Mouse (Mus musculus): ENCODE measurements around the gene Sco1. TPM values are rescaled to one million over a fixed set of nuclear protein-coding genes. Genes with fewer than 3 reads are reported as not detected.

Sco1 gene
- 7.9 TPM for polyA plus RNA-seq (2014; fragmentation: Illumina TruSeq; extraction: RNeasy Lipid Tissue Mini Kit (QIAGEN cat#74804); ENCODE audit: low read depth, low replicate concordance)

GRCm38 (mm10) chr11:67052321-67052952, at the start of gene Sco1, which contains the start of gene Adprm:
Sco1 (plus strand) TSS chr11:67052670.
Adprm (minus strand) TSS chr11:67052594.

GRCm38 (mm10) chr11:67024867-67025477, 27.5 kb upstream of the Sco1 start, which contains the start of gene Tmem220:
Tmem220 (plus strand) TSS chr11:67025154.

GRCm38 (mm10) chr11:67078000-67078399, 25.5 kb downstream of the Sco1 start, which contains the start of gene Myh3:
Myh3 (plus strand) TSS chr11:67078300.

Other genes starting within 250 kb of the Sco1 start
- 1.1 TPM for gene Pirt, start 140.7 kb upstream of the Sco1 start, polyA plus RNA-seq (2014; fragmentation: Illumina TruSeq; extraction: RNeasy Lipid Tissue Mini Kit (QIAGEN cat#74804); ENCODE audit: low read depth, low replicate concordance)
- gene Tmem238l, start 96.0 kb upstream of the Sco1 start, polyA plus RNA-seq (2014; fragmentation: Illumina TruSeq; extraction: RNeasy Lipid Tissue Mini Kit (QIAGEN cat#74804); ENCODE audit: low read depth, low replicate concordance) = 49.3 TPM
- 6.7 TPM for gene Tmem220, start 27.5 kb upstream of the Sco1 start, polyA plus RNA-seq (2014; fragmentation: Illumina TruSeq; extraction: RNeasy Lipid Tissue Mini Kit (QIAGEN cat#74804); ENCODE audit: low read depth, low replicate concordance)
- 19.8 TPM for gene Adprm, start 76 bp upstream of the Sco1 start, polyA plus RNA-seq (2014; fragmentation: Illumina TruSeq; extraction: RNeasy Lipid Tissue Mini Kit (QIAGEN cat#74804); ENCODE audit: low read depth, low replicate concordance)
- 0.05 TPM for gene Myh3, start 25.6 kb downstream of the Sco1 start, polyA plus RNA-seq (2014; fragmentation: Illumina TruSeq; extraction: RNeasy Lipid Tissue Mini Kit (QIAGEN cat#74804); ENCODE audit: low read depth, low replicate concordance)
- 0.11 TPM for gene Myh2, start 118.4 kb downstream of the Sco1 start, polyA plus RNA-seq (2014; fragmentation: Illumina TruSeq; extraction: RNeasy Lipid Tissue Mini Kit (QIAGEN cat#74804); ENCODE audit: low read depth, low replicate concordance)
- 1.0 TPM for gene Myh1, start 147.4 kb downstream of the Sco1 start, polyA plus RNA-seq (2014; fragmentation: Illumina TruSeq; extraction: RNeasy Lipid Tissue Mini Kit (QIAGEN cat#74804); ENCODE audit: low read depth, low replicate concordance)
- not detected for gene Myh4, start 185.4 kb downstream of the Sco1 start, polyA plus RNA-seq (2014; fragmentation: Illumina TruSeq; extraction: RNeasy Lipid Tissue Mini Kit (QIAGEN cat#74804); ENCODE audit: low read depth, low replicate concordance)
- not detected for gene Myh8, start 224.5 kb downstream of the Sco1 start, polyA plus RNA-seq (2014; fragmentation: Illumina TruSeq; extraction: RNeasy Lipid Tissue Mini Kit (QIAGEN cat#74804); ENCODE audit: low read depth, low replicate concordance)